Mouse (Mus musculus) brain, embryonic 18.5 days (tissue): Measurements from ENCODE around the gene Ier5.

Source experiments
- DNase-seq: peaks from one replicate; pipeline ENCODE4 v3.0.0-alpha.2; 2012; ENCODE audit warnings: low read depth, low spot score

Ier5 gene

DNA sequence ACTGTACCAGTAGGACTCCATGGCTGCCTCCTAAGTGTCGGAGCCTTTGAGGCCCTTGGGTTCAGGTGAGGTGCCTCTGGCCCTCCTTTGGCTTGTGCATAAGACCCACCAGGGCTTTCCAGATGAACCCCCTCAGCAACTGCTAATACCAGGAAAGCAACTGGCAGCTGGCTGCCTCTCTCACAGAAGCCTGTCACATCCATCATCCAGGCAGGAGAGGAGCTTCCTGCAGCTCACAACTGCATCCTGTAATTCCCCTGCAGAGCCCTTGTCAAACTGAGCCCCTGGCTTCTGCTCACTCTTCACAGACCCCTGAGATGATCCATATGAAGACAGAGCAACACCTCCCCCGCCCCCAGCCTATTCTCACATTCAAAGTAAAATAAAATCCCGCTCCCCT lies 21.8 kb downstream of the Ier5 start:
- DNase-seq, result no peak

DNA sequence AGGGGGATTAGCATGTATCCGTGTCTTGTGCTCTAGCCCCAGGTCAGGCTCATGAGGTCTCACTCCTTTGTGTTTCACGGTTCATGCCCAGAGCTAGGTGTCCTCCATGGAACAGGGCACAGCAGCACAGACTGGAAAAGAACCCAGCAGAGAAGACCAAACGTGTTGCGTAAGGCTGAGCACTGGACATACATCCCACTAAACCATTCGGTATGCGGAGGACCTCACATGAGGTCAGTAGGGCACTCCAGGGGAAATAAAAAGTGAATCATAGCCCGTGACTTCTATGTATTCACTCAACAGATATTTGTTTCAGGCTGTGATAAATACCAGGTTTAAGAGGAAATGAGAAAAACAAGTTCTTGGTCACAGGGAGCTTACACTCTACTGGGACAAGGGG lies 23.6 kb downstream of the Ier5 start:
- DNase-seq, result no peak

DNA sequence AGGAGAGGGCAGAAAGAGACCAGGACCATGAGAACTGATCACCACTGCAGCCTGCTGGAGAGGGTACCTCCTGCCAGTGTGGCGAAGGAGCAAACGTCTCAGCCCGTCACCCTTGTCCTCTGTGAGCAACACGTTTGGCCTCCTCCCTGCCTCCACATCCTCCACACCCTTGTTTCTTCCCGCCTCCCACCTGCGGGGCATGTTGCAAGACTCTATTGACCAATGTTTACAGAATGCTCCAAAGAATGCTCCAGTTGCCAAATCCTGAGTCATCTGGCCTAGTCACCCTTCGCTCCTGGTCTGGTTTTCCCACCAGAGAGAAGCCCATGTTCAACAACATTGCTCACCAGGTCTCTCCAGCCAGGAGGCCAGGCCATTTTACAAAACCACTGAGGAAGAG lies 24.6 kb downstream of the Ier5 start:
- no peak for DNase-seq

DNA sequence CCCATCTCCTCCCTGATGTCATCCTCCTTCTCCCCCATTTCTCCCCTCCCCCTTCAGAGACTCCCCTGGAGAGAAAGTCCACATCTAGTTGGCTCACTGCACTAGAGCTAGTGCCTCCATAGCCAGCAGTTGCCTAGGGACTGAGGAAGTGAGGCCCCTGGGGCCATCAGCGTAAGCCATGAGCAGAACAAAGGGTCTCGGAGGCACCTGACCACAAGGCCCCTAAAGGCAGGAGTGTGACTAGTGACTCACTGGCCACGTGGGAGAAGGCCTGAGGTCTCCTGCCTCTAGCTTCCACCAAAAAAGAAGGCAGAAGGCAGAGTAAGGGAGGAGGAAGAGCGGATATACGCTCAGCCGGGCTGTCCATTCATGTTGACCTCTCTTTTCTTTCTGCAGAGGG lies 25.5 kb downstream of the Ier5 start:
- no peak for DNase-seq

DNA sequence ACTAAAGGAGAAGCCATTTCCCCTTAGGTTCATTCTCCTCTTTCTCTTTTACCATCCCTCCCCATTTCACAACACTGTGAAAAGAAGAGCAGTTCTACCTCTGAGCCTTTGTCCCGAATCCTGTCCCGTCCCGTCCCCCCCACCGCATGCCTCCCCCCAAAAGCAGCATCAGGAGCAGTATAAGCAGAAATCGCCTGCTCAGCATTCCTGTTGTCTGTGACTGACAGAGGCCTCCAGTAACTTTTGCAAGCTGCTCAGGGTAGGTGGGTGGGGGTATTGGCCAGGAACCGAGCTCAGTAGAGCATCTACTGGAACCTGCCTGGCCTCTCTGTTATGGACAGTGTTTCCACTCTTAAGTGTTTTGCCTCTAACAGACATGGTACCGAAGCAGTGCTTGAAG lies 26.3 kb downstream of the Ier5 start:
- DNase-seq, result no peak

DNA sequence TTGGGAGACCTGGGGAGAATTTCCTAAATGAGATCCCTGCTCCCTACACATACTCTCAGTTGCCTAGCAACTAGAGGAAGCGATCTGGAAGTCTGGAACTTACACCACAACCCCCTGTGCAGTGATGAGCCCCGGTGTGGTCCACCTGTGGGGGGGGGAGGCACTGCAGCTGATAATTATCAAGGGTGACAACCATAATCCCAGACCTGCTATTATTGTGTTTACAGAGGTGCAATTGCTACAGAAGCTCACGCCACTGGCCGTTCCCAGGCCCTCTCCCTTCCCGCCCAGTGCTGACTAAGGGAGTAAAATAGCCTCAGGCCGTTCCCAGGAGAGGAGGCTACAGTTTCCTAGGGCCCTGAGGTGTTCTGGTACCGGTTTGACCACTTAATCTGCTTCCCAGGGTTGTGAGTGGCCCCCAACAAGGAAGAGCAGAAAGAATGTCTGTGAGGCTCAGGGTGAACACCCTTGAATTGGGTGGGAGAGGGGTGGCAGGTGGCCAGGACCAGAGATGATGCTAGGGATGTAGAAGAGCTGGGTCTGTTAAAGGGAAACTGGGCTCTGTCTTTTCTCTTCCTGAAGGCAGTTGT lies 28.1 kb downstream of the Ier5 start:
- DNase-seq, result no peak

DNA sequence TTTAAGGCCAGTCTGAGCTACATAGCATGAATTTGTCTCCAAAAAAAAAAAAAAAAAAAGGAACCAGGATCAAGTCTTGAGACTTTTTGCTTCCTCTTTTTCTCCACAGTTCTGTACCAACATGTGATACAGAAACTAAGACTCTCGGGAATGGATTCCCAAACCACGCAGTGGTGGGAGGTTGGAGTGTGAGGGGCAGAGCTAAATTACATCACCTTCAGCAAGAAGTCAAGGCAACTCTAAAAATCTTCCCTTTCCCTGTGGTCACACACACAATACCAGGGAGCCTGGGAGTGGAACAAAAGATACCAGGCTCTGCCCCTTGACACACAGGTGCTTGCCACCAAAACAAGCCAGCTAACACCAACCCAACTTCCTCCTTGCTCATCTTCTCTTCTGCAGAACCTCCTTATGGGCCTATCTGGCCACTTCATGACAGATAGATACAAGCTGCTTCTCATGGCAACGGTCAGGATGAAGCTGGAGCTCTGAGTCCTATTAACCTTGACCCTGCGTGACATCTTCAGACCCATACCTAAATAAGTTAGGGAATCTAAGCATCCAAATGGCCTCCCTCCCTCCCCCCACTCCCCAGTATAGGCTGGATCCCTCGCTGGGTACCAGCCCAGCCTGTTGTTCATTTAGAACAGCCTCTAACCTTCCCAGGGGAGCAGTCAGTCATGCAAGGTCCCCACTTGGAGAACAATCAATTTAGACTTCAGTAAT lies 28.7 kb downstream of the Ier5 start:
- DNase-seq, result no peak

DNA sequence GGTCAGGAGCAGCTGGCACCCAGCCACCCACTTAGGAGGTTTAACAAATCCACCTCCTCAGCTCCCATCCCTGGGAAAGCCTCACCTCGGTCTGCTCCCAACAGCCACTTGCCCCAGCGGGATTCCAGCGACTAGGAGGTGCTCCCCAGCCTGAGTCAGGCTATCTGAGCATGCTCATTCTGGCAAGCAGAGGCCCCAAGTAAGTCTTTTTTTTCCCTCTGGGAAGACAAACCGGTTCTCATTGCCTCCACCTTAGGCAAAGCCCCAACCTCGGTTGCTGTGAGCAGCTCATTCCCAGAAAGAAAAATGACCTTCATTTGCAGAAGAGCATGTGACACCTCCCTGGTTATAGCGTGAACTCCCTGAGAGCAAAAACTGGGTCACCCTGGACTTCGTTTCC lies 29.7 kb downstream of the Ier5 start:
- no peak for DNase-seq

DNA sequence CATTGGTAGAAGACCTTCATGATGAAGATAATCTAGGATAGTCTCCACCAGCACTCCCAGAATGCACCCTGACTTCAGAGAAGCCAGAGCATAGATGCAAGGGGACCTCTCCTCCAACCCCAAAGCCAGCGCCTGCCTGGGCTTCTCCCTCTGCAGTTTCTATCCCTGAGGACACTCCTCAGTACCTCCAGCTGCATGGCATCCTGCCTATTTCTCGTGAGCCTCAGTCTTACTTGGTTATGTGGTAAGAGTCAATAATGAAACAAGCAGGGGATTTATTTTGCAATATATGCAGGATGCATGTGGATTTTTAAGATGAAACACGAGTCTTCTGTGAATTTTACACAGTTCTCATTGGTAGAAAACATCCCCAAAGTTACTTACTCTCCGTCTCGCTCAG lies 33.2 kb downstream of the Ier5 start:
- DNase-seq, result no peak

DNA sequence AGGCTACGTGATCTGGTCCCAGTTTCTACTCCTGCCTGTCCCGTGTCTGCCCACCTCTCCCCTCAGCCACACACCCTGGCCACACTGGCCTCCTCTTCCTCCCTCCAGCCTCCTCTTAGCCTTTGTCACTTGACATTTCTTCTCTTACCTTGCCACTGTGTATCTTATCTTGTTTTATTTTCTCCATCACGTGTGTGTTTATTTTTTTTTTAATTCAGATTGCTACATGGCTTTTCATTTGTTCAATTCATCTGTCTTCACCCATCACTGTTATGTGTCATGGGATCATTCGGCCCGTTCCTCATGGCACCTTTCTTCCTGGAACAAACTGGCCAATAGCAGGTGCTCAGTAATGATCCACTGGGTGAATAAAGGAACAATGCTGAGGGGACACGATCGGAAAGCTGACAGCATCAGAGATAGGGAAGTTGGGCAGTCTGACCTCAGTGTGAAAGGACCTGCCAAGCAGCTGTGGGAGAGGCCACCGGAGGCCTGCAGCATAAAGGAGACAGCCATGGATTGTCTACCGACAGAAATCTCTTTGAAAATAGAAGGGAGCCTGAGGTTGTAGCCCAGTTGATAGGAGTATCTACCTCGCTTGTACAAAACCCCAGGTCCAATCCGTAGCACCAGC lies 34.3 kb downstream of the Ier5 start:
- no peak for DNase-seq

DNA sequence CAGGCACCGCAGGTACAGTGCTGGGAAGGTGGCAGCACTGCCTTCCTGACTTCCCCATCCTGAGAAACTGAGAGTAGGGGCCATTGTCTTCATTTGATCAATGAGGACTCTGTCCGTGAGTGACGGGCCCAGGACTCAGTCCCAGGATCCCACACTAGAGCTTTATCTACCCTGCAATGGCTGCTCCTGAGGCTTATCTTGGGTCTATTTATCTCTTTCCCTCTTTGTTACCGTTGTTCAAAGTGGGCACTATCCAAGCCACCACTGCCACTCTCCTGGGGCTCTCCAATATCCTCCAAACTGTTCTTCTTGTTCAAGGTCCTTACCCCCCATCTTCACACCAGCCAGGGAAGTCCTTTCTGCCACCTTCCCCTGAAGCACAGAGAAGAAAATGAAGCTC lies 34.8 kb downstream of the Ier5 start:
- no peak for DNase-seq

DNA sequence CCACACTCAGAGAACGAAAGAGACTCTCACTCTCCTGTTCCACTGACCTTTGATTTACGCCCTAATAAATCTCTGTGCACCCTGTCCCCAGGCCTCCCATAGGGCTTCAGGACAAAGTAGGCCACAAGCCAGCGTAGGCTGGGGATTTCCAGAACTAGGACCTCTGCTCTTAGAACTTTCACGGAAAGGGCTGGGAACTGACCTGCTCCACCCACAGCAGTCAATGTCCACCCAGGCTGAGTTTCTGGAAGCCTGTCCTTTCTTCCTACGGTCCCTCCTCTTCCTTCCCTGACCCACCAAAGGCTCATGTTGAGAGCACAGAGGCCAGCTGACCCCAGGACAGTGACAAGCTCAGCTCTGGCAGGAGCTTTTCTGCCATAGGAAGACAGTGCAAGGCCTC lies 35.3 kb downstream of the Ier5 start:
- DNase-seq, result no peak

DNA sequence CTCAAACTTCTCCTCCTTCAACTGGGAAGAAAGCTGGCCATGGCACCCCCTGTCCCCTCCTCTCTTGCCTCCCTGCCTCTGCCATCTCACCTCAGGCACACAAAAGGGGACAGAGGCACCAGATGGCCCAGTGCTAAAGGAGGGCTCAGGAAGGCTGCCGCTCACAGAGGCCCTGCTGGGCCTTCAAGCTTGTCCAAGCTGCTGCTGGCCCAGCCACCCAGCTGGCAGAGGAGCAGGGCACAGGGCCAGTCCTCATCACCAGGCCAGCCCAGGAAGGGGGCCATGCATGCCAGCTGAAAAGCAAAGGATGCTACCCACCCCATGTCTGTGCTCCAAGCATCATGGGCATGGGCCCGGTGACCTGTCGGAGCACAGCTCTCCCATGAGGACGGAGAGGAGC lies 36.5 kb downstream of the Ier5 start:
- DNase-seq, result no peak

DNA sequence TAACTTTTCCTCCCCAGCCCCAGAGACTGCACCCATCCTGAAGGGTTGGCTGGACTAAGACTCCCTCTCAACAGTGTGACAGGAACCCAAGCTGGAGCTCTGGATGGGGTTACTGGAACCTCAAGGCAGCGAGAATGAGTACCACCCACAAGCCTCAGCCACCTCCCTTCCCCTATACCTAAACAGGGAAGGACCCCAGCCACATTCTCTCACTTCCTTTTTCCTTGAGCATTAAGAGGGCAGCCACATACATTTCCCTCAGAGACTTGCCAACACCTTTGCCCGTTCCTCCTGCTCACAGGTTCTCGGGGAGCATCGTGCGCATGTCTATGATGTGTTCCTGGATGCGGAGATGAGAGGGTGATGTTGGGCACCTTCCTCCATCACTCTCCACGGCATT lies 37.4 kb downstream of the Ier5 start:
- DNase-seq, result no peak

DNA sequence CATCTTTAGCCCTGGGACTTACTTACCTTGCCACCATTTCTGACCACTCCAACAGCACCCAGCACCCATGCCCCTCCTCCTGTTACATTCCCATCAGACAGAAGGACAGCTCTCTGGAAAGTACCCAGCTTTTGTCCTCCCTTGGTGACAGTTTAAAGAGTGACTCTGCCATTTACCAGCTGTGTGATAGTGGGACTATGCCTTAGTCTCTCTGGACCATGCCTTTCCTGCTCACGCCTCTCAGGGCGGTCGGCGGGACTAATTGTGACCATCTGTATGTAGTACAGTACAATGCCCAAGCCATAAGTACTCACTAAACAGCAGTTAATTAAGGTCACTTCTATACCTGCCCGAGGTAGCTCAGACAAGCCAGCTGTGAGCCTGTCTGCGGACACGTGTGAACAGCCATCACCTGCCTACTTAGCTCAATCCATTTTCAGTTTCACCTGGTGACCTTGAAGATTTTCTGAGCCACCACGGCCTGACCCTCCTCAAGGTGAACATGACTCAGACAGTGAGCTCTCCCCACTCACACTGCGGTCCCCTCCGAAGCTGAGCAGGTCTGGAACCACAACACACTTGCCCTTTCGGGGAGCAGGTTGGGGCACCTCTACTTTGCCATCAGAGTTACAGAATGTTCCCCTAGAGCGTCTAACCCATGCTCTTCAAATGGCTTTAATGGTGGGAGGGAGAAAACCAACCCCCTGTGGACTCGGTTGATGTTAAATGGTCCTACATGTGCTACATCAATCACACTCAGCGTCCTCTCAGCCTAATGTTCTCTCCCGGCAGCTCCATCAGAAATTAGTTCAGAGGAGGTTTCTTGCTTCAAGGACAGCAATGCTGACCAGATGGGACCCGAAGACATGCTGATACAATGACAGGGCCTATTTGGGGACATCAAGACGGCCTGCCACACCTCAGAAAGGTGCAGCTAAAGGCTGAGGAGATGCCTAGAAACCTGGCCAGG lies 38.3 kb downstream of the Ier5 start:
- DNase-seq, result no peak

DNA sequence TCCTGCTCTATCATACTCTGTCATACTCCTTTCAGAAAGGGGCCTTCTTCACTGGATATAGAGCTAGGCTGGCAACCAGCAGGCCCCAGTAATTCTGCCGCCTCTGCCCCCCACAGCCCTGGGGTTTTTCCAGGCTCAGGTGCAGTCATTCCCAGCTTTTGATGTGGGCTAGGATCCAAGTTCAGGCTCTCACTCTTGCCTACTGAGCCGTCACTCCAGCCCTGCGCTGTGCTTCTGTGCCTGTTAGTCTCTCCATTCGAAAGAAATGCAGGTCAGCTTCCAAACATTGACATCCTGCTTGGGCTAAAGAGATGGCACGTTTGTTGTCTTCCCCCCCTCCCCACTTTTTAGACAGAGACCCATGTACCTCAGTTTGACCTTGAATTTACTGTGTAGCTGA lies 39.2 kb downstream of the Ier5 start:
- no peak for DNase-seq

DNA sequence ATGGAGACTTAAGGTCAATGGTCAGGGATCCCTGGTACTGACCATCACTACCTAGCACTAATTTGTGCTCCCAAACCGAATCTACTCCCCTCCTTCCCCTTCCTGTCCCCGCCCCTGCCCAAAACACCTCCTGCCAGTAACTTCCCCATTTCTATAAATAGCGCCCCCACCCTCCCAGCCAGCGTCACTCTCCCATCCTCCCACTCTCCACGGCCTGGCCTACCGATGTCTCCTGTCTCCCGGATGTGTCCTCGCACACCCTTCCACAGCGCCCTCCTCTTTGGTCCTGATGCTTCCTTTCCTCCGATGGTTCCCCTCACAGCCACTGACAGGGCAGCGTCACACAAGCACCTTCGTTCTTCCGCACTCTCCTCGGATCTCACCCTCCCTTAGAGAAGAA lies 39.9 kb downstream of the Ier5 start:
- no peak for DNase-seq

DNA sequence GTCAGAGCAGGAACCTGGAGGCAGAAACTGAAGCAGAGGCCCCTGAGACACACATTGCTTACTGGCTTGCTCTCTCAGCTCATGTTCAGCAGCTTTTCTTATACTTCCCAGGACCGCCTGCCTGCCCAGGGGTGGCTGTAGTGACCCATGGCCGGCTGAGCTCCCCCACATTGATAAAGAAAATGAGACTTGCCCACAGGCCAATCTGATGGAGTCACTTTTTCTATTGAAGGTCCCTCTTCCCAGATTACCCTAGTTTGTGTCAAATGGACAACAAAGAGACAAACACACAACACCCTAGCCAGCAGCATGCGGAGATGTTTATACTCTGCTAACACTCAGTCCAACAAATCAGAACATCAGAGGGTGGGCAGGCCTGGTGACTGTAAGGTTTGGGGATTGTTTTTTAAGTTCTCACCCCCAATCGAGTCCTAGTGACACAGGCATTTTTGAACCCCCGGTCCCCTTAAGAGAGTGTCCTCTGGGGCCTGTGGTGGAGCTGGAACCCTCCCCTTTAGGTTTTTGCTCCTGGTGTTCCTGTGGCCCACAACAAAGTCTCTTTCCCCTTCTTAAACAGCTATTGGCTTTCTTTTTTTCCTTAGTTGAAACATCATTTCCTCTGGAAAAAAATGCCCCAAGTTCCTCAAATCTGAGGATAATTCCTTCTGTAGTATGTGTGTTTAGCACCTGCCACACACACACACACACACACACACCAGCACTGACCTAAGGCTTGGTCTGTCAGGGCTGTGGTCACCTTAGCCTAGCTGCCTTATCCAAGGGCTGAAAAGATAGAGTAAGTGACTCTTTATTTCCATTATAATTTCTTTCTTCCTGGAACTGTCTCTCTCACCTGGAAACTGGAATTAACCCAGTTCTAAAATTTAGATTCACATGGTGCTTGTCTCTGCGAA lies 41.1 kb downstream of the Ier5 start:
- no peak for DNase-seq

DNA sequence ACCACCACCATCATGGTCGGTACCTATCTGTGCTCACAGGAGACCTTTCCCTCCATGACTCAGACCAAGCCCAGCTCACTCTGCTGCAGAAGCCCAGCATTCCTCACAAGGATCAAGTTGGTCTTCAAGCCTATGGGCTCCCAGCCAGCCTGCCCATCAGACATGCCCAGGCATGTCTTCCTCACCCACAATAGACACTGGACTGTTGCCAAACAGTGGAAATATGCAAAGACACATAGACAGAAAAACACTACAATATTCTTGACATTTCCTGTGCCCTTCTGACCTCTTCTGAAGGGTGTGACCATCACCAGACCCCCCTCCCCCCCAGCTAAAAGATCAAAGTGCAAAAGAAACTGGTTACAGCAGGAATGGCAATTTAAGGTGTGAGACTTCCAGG lies 43.3 kb downstream of the Ier5 start:
- no peak for DNase-seq

DNA sequence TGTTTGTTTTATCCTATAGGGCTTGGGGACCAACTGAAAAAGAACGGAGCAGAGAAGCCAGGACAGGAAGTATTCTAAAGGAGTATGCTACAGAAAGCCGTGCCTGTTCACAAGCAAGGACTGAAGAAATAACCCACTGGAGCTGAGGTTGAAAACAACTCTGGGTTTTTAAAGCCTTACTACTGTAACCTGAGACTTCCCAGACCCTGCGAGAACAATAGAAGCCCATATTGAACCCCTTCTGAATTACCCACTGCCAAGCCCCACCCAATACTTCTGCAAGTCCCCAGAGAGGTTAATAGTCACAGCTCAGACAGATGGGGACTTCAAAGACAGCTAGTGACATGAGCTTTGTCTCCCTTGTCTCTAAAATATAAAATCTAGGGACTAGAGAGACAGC lies 44.4 kb downstream of the Ier5 start:
- no peak for DNase-seq

DNA sequence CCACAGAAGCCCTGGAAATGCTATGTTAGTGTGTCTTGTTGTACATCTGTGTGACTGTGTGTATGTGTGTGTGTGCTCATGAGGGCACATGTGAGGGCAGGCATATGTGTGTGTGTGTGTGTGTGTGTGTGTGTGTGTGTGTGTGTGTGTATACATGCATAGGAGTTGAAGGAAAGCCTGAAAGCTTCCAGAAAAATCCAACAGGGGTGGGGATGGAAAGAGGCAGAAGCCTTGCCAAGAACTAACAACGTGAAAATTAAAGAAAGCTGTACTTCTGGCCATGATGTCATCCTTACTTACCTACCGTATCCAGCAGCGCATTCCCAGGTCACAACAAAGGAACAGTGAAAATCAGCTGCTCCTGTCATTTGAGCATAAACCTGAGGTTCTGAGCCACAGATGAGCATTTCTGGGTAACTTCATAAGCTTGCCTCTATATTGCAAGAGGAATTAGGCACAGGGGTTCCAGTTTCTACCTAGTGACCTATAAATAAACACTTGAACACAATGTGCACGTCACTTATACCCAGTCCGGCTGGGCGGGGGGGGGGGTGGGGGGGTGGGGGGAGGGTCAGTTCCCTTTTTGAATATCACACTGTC lies 45.0 kb downstream of the Ier5 start:
- DNase-seq, result no peak
